Mouse (Mus musculus) fibroblast of lung, adult 2 months (primary cell): ENCODE measurements around the gene Mif4gd.

ENCODE experiments used
- DNase-seq: peaks from one replicate; pipeline ENCODE4 v3.0.0-alpha.2; 2011; ENCODE audit warnings: low read depth

The Mif4gd gene

DNA sequence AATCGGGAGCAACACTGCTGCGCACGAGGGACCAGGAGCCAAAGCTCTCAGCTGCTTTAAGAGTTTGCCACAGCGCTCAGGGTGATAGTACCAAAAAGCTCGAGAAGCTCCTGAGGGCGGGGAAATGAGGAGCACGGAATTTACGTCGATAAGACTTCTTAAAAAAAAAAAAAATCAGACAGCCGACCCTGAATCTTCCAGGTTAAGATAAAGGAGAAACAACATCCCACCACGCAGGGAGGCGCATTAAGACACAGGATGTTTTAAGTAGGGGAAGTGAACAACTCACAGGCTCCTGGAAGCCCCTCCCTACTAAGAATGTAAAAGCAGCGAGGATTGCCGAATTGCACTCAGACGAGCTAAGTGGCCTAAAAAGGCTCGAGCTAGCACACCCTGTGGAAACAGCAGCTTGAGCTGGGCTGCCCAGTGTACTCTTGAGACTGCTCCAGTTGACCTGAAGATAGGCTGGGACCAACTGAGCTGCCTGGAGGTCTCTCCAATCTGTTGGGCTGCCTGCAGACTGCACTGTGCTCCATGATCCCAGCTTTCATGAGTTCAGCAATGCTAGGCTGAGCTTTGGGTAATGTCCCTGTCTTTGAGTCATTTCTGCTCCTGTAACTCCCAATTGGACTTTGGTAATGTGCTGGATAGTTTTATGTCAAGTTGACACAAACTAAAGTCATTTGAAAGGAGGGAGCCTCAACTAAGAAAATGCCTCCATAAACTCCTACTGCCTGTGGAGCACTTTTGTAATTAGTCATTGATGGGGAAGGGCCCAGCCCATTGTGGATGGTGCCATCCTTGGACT, 573 bp upstream of the Mif4gd start:
- no peak for DNase-seq

DNA sequence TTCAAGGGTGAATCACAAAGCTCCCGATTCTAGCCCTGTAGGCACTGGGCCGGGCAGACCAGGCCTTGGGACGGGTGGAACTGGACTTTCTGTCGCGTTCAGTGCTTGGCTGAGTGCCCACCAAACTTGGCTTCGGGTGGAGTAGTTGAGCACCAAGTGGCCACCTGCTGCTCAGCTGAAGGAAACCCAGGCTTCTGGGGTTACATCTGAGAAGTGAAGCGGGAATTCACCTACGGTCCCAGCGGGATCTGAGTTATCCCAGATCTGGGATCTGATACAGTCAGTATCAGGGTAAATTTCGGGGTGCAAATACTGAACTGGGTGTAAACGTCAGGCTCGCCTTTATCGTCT, 735 bp downstream of the Mif4gd start:
- DNase-seq, result no peak

DNA sequence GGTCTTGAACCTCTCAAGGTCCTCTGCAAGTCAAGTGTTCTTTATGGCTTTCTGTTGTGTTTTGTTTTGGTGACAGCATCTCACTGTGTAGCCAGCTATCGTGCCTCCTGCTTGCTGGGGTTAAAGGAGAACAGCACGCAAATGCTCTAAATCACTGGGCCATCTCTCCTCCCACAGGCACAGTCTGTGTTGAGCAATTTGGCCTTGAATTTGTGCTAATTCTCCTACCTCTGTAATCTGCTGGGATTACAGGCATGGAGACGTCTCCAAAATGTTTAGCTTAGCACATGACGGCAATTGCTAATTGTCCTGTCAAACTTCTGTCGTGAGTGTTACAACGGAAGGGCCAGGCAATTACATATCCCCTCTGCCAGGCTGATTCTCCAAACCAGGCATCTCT, 1.6 kb downstream of the Mif4gd start:
- no peak for DNase-seq

DNA sequence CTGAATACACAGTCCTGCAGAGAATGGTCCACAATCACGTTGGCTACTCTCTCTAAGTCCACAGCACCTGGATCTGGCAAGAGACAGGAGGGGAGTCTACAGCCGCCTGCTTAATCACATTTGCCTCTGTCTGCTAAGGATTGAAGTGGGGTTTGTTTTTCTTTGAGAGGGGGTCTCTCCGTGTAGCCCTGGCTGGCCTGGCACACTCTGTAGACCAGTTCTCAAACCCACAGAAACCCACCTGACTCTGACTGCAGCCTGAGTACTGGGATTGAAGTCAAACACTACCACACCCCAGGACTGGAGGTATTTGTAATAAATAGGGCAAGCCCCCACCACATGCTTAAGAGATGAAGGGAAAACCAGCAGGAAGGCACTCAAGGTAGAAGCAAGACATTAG, 3.2 kb downstream of the Mif4gd start:
- DNase-seq, result no peak

DNA sequence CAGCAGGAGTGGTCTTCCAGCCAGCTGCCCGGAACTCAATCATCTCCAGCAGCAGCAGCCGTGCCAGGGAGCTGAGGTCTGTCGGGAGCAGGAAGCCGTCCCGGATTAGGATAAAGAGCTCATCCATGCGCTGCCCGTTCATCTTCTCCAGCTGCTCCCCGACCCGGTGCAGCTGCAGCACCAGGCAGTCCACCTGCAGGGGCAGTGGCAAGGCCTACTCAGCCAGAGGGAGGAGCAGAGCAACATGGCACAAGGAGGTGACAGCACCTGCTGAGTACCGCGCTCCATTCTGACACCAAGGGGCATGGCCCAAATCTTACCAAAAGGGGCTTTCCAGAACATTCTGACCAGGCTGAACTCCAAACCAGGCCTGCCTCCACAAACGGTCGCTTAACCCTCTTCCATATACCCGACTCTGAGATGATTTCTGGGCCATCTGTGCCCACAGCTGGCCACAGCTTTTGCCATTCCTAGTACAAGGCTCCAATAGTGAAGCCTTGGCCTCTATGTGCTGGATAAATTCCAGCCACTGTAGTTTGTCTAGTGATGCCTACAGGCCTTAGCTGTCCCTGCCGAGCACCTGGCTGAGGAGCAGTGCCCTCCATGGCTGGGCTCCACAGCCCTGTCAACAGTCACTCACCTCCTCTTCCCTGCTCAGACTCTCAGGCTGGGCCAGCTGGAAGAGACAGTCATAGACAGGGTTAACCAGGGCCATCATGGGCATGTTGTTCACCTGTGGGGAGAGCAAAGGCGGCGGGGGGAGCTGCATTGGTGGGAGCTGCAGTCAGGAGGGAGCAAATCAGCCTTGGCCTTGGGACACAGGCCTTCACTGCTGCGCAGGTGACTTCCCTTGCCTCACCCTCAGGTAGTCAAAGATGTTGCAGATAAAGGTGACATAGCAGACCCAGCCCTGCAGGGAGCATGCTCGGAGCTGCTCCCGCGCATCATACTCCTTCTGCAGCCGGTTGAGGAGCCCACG, 4.1 kb downstream of the Mif4gd start:
- DNase-seq, result no peak

DNA sequence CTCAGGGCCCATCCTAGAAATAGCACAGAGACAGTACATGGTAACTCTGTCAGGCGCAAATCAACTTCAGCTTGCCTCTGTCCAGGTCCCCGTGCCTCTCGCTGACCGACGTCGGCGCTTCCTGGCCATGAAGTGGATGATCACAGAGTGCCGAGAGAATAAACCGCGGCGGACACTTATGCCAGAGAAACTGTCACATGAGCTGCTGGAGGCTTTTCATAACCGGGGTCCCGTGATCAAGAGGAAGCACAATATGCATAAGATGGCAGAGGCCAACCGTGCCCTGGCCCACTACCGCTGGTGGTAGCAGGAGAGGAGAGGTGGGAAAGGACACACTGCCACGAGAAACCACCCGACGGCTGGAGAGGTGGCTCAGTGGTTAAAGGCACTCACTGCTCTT, 6.0 kb downstream of the Mif4gd start:
- DNase-seq, result no peak

DNA sequence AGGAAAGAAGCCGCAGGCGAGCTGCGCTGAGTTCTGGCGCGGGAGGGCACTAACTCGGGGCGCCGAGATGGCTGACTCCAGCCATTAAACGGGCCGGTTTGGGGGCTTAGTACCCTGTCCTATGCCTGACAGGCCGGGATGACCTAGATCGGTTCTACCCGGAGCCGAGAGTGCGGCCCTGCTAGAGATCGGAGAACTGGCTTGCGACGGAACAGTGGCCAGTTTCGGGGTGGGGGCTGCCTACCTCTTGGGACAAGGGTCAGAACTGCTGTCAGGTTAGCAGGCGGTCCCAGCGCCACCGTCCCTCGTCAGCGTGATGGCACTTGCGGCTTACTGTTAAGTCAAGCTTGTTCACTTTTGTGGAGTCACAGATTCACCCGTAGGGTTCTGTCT, 8.5 kb downstream of the Mif4gd start:
- DNase-seq, result no peak

DNA sequence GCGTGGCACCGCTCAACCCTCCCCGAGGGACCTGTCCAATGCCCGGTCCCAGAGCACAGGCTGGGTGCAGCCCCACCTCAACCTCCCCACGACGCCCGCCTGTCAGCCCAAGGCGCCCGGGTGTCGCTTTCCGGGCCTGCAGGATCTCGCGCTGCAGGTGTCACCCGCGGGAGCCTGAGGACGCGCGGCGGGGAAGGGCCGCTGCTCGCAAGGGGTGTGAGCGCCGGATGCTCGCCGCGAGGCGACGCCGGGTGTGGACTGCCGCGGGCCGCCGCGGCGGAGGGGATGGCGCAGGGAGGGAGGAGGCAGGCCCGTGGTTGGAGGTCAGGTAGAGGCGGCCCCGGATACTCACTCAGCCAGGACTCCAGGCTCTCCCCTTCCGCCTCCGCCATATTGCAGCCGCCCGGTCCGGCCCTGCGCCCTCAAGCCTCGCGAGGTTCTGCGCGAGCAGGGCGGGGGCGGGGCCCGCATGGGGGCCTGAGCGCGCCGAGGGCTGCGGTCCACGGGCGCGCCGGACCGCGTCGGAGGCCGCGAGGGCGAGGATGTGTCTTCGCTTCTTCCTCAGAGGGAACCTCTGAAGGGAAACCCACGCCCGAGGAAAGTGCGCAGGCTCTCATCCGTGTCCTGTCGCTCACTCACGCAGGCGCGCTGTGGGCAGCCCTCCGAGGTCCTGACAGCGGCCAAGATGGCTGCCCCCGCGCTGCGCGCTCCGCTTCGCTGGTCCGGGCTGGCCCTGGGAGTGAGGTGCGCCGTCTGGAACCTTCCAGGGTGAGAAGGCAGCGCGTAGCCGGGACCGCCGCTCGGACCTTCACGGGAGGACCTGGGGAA, 9.1 kb downstream of the Mif4gd start, which contains the start of the genes Mrps7 and Gga3:
Gene Mrps7 (plus strand): TSS at position 450 of the 828 bp plus-strand sequence.
Gene Gga3 (minus strand): TSS at position 576 of the 828 bp plus-strand sequence.
- peak; percentile 59 for DNase-seq

DNA sequence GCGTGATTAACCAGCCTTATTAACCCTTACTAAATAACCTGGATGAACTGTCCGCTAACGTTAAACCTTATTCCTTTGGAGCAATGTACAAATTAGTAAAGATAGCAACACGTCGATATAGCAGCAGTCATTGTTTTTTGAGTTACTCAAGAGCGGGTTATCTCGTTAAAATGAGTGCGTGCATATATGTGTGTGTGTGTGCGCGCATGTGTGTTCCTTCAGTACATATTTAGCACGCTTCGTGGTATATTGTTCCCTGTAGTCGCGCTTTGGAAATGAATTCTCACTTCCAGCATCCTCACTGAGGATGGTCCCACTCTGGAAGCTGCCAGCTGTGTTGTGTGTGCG, 9.7 kb downstream of the Mif4gd start:
- DNase-seq, result no peak

DNA sequence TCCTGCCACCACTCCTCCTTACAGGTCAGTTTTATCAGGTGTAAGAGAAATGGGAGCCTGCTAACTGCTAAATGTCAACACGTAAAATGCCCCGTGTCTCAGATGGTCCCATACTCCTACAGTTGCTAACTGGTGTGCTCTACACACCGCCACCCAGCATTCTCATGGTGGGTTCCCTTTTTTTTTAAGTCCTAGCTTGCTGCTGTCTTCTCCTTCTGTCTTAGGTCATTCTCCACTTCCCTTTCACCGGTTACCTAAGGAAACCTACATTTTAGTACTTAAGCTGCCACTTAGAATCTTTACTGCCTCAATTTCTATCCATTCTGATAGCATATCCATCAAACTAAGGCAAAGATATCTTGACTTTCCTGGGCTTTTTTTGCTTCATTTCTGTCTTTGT, 11.6 kb downstream of the Mif4gd start:
- DNase-seq, result no peak

DNA sequence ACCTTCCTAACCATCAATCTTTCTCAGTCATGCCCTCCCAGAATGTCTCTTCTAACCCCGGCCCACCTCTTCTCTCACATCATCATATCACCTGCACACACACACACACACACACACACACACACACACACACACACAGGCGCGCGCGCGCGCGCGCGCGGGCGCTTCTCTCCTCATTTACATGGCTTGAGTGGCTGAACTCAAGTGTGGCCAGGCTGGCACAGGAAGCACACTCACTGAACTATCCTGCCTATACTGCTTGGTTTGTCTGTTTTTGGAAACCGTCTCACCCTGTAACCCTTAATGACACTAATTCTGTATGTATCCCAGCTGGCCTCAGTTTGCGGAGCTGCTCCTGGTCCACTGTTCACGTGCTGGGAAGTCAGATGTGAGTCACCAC, 12.0 kb downstream of the Mif4gd start:
- no peak for DNase-seq

DNA sequence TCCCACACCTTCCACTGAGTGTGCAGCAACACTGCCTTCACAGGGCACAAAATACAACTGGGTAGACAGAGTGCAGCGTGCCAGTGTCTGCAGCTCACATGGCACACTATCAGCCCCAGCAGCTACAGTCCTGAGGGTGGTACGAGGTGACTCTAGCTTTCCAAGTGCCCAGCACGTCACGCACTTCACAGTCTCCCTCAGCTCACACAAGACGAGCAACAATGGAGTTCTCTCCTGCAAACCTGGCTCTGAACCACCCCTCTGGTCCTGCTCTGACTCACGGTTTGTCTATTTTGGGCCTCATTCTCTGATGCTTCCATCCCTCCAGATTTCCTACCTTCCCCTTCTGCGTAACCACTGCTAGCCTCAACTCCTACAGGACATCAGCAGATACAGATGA, 13.0 kb downstream of the Mif4gd start:
- DNase-seq, result no peak

DNA sequence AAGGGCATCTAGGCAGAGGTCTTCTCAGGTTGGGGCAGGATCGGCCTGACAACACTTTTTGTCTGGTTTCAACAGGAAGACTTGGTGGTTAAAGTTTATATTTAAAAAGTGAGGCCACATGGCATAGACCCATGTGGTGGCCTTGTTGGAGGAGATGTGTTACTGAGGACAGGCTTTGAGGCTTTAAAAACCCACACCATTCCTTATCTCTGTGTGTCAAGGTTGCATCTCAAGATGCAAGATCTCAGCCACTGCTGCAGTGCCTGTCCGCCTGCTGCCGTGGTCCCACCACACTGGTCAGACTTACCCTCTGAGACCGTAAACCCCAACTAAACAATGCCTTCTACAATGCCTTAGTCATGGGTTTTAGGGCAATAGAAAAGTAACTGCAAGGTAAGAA, 14.5 kb downstream of the Mif4gd start:
- no peak for DNase-seq

DNA sequence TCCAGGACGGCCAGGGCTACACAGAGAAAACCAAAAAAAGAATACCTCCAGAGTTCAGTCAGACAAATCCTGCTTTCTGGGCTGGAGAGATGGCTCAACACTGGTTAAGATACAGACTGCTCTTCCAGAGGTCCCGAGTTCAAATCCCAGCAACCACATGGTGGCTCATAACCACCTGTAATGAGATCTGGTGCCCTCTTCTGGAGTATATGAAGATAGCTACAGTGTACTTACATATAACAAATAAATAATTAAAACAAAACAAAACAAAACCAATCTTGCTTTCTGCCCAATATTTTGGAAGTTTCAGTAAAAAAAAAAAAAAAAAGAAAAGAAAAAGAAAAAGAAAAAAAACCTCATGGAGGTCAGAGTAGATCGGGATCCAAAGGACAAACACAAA, 17.6 kb downstream of the Mif4gd start:
- no peak for DNase-seq

DNA sequence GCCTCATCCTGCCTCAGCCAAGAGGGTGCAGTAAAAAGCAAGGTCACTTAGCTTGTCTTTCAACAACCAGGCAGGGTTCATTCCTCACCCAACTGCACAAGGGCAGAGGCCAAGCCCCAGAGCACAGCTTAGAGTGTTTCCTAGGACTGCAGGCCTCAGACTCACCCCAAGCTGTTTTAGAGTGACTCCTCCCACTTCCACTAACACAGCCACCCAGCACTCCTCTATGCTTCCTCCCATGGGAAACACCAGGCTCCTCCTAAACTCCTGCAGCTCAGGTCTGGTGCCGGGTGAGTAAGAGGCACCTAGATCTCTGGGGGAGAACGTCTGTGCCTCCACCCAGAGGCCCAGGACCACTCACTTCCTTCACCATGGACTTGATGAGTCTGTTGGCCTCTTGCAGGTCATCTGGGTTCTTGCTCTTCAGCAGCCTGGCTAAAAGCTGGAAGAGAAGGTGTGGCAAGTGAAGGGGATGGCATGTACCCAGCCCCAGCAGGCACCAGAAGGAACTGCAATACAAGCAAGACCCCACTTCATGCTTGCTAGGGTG, 22.2 kb downstream of the Mif4gd start:
- DNase-seq, result no peak

DNA sequence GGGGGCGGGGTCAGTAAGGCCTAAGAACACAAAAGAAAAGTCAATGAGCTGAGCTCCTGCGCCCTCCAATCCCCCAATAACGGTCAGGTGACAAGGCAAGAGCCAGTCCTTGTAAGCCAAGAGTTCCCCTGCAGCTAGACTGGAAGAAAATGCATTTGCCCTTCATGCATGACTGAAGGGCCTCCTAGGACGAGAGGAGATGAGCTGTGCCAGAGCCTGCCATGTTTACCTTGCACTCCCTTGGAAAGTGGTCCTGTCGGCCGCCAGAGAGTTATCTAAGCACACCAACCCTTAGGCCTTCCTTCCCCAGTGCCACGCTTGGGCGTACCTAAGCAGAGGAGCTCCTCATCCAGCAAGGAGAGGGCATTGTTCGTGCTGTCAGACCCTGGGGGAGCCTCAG, 24.8 kb downstream of the Mif4gd start:
- DNase-seq, result no peak

DNA sequence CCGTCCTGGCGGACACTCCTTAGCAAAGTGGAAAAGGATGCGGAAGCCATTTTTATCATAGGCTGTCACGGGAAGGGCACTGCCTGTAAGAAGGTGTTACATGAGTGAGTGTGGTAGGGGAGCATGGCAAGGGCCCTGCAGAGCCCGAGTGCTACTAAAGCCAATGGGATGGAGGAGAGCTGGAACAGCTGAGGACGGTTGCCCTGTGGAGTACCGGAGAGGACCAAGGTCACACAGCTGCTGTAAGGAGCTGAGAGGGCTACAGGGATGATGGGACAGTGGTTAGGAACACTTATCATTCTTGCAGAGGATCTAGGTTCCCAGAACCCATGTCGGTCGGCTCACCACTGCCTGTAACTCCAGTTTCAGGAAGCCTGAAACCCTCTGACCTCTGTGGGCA, 26.4 kb downstream of the Mif4gd start:
- DNase-seq, result no peak

DNA sequence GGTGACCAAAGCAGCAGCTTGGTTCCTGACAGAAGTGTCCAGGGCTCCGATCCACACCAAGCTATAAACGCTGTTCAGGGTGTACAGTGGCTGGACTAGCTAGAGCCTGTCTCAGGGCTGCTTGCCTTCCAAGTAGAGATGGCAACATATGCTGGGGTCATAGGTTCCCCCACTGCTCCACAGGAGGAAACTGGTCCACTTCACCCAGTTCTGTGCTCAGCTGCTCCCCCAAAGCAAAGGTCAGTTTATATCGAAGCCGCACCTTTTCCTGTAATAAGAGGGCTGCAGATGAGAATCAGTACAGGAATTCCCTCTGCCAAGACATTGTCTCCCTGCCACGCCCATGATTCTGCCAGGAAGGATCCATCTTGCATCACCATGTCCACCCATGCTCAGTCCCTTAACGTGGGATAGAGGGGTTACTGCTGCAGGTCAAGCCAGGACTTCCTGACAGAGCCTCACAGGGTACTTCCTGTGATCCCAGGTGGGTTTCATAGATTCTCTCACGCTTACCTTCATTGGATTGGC, 27.1 kb downstream of the Mif4gd start:
- no peak for DNase-seq

DNA sequence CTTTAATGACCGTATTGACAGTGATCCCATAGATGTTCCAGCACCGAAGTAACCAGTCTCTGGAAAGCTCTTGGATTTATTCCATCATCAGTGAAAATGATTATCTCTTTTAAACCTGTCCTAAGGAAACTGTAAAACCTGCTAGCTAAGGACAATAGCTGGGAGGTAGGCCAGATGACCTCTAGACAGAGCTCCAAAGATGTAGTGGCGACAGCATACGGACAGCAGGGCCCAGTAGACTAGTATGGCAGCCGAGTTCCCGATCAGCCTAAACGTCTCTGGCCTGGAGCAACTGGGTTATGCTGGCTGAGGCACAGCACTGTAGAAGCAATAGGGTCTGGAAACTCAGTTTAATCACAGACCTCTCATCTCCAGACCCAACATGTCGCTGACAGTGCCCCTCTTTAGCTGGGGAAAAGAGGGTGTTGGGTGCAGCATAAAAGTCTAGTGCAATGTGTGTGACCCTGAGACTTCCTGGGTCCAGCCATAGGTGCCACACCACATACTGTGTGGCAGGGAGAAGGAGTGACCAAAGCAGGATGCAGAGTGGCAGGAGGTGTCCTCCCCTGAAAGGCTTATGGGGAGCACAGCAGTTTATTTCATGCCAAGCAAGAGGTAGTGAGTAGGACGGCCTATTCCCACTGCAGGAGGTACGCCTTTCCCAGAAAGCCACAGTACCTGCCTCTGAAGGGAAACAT, 28.2 kb downstream of the Mif4gd start:
- DNase-seq, result no peak

DNA sequence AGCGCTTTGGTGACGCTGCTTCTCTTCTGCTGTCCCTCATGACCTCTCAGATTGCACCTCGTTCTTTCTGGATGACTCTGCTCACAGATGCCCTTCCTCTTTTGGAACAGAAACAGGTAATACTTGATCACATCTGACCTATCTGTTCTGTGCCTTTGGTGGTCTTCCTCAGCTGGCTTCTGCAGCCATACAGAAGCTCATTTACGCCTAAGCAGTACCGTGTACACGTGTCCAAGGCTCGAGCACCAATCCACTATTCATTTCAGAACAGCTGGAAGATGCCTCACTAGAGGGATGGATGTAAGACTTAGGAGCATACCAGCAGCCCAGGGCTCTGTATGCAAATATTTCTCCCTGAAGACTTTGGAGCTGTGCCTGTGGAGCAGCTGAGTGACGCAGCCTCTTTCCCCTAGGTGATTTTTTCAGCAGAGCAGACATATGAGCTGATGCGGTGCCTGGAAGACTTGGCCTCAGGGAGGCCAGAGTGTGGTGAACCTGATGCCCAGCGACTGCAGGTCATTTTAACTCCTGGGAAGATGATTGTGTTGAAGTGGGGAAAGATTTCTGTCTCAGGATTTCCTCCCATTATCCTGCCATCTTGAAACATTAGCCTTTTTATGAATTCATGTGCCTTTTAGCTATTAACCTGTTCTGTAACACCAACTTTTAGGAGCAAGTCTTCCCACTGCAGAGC, 29.7 kb downstream of the Mif4gd start:
- no peak for DNase-seq

DNA sequence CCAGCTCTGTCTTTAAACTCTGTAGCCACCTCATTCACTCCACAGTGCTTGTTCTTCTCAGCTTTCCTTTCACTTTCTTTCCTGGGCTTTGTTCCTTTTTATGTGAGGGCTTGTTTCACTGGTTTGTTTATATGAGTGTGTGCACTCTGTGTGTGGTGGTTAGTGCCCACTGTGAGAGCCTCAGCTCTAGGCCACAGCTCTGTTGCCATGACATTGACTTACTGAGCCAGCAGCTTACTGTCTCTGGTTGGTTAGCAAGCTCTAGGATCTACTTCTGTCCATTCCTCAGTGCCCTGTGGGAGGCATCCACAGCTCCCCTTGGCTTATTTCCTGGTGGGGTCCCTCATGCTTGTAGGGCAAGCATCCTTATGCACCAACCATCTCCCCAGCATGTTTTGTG, 33.7 kb downstream of the Mif4gd start:
- DNase-seq, result no peak
